Mouse (Mus musculus) lung, embryonic 15.5 days (tissue): ENCODE measurements around the gene Flnc. TPM values are rescaled to one million over a fixed set of nuclear protein-coding genes. Genes with fewer than 3 reads are reported as not detected.

Experiments used
- ATAC-seq: fragments of 200-750 bp; cut with Nextera tagmentation; 2 replicates; pipeline ENCODE4 v1.8.0; 2017; ENCODE audit warnings: moderate number of reproducible peaks, borderline replicate concordance; ENCODE audit not compliant: low FRiP score, low TSS enrichment; ENCODE audit errors: extremely low read depth
- H3K27ac ChIP-seq: fragments of 300-500 bp; sonication (generic); 2 replicates; pipeline ENCODE4 v1.5.1; 2015; ENCODE audit warnings: moderate library complexity, mild to moderate bottlenecking, inconsistent platforms
- H3K27me3 ChIP-seq: fragments of 300-500 bp; sonication (generic); 2 replicates; pipeline ENCODE4 v1.6.1; 2015; ENCODE audit warnings: inconsistent platforms
- H3K36me3 ChIP-seq: fragments of 300-500 bp; sonication (generic); 2 replicates; pipeline ENCODE4 v1.6.1; 2015; ENCODE audit warnings: inconsistent platforms
- H3K4me1 ChIP-seq: fragments of 300-500 bp; sonication (generic); 2 replicates; pipeline ENCODE4 v1.6.1; 2015; ENCODE audit warnings: inconsistent platforms
- H3K4me2 ChIP-seq: fragments of 300-500 bp; sonication (generic); 2 replicates; pipeline ENCODE4 v1.6.1; 2015; ENCODE audit warnings: inconsistent platforms, mild to moderate bottlenecking, moderate library complexity
- H3K4me3 ChIP-seq: fragments of 300-500 bp; sonication (generic); 2 replicates; pipeline ENCODE4 v1.5.1; 2015; ENCODE audit warnings: mild to moderate bottlenecking, inconsistent platforms
- H3K9ac ChIP-seq: fragments of 300-500 bp; sonication (generic); 2 replicates; pipeline ENCODE4 v1.6.1; 2015; ENCODE audit warnings: inconsistent platforms
- H3K9me3 ChIP-seq: fragments of 300-500 bp; sonication (generic); 2 replicates; pipeline ENCODE4 v1.6.1; 2016; ENCODE audit warnings: inconsistent platforms
- WGBS: fragments of 180-500 bp; shearing (Covaris S2); methylation state at CpG from one replicate; pipeline ENCODE4 v1.1.7; 2015; 5-methylcytosine and 5-hydroxymethylcytosine counted together
- polyA plus RNA-seq: library from polyadenylated mRNA; unstranded; fragments of >200 nt; fragmentation: Nextera tagmentation; extraction: Ambion mirVana; gene quantifications from 2 replicates; pipeline ENCODE4 v1.2.1, GENCODE M21; 2015

Flnc gene
- polyA plus RNA-seq, 1 experiment from 2014 or later: 6.7 TPM

DNA sequence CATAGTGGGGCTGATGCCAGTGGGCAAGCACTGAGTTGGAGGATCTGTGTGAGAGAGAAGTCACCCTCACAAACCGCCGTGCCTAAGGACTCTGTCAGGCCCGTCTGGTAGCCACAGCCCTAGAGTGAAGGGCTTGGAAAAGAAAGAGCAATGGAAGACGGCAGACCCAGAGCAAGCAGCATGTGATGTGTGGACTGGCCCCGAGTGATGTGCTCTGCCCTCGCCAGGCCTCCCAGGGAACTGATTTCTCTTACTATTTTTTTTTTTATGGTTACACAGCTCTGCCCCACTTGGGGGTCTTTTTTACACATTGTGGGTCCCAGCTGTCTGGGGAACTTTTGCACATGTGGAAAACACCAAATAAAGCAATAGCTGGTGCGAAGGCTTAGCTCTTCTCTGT lies 28.4 kb downstream of the Flnc start:
- 52% methylated on average over 7 of the region's 7 CpGs for WGBS
- Histone ChIP-seq H3K4me2 (no peak overlapping the region), H3K4me3 (no peak overlapping the region), H3K36me3 (no peaks in the 10 kb centered on the region), H3K27ac (no peak overlapping the region), H3K9me3 (no peaks in the 10 kb centered on the region), H3K27me3 (no peaks in the 10 kb centered on the region), H3K4me1 (no peaks in the 10 kb centered on the region), H3K9ac (no peak overlapping the region)
- ATAC-seq: no peak

DNA sequence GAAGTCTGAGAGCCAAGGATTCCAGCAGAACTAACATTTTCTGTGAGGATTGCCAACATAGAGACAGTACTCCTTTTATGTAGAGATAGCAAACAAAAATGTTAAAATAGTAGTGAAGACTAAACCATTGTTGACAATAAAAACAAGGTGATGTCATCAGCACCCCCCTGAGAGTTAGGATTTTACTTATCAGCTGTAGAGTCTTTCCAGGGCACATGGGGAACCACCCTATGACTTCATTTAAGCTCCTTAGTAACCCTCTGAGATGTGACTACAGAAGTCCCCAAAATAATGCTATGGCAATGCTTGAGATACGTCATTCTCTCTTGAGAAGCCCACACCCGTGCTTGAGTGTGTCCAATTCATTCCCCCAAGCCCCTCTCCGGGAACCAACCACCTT lies 30.3 kb downstream of the Flnc start:
- H3K4me1 ChIP-seq: peaks cover 2% of the 10 kb centered on the region; the same call in 1 of the 2 replicates
- no peak for ATAC-seq
- H3K36me3 ChIP-seq: no peaks in the 10 kb centered on the region
- H3K9me3 ChIP-seq: no peaks in the 10 kb centered on the region
- H3K4me2 ChIP-seq: no peak overlapping the region
- no peak overlapping the region for H3K4me3 ChIP-seq
- no peaks in the 10 kb centered on the region for H3K27me3 ChIP-seq
- no peak overlapping the region for H3K27ac ChIP-seq
- WGBS: 66% methylated on average over 3 of the region's 3 CpGs
- H3K9ac ChIP-seq: no peak overlapping the region

DNA sequence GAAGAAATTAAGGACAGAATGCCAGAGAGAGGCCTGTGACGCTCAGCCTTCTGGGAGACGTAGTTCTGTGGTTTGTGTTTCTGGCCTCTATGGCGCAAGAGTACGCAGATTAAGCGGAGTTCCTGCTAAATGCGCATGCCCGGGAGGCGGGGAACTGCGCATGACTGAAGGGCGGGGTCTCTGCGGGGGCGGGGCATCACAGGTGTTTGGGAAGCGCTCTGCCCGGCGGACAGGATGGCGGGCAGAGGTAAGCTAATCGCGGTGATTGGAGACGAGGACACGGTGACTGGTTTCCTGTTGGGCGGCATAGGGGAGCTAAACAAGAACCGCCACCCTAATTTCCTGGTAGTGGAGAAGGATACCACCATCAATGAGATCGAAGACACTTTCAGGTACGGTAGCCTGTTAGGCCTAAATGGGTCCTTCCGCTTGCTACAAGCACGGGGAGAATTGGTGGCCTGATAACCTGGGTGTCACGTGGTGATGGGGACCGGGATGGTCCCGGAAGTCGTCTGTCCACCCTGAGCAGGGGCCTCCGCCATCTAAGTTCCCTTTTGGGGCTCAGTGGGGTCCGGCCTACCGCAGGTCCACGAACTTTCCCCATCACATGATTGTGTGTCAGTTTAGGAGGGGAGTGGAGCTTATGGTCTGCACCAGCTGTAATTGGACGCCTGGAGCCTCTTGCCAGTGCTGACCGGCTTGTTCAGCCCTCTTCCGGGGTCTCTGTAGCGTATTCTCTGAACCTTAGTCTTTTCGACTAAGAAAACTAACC lies 34.7 kb downstream of the Flnc start, which contains the start of gene Atp6v1f:
TSS of gene Atp6v1f (plus strand) at position 136 of the 772 bp plus-strand sequence.
- Histone ChIP-seq H3K9ac (peak within 1 kb of the TSS; percentile 58), H3K4me1 (peaks cover 10% of the 10 kb centered on the region; the same call in 1 of the 2 replicates)
- under 1% methylated on average over 39 of the region's 39 CpGs for WGBS

GRCm38 (mm10) chr6:29468851-29469250 lies 35.8 kb downstream of the Flnc start:
- Histone ChIP-seq H3K27ac (no peak overlapping the region), H3K9ac (peak overlapping the region; percentile 58)
- ATAC-seq: no peak

More for the DNA sequence above, 34.7 kb downstream of the Flnc start, which contains the start of gene Atp6v1f:
- Histone ChIP-seq H3K9me3 (no peaks in the 10 kb centered on the region), H3K27ac (peak within 1 kb of the TSS; percentile 13; the same call in 1 of the 2 replicates), H3K27me3 (no peaks in the 10 kb centered on the region), H3K4me3 (peak within 1 kb of the TSS; percentile 76), H3K4me2 (peak within 1 kb of the TSS; percentile 80), H3K36me3 (peaks cover 8% of the 10 kb centered on the region)
- peak; percentile 94 for ATAC-seq

GRCm38 (mm10) chr6:29471137-29471536 lies 38.1 kb downstream of the Flnc start, which contains the start of gene Atp6v1fnb:
Atp6v1fnb (plus strand) TSS chr6:29471437.
- H3K27me3 ChIP-seq: no peaks in the 10 kb centered on the region
- H3K36me3 ChIP-seq: peaks cover 8% of the 10 kb centered on the region
- H3K9ac ChIP-seq: no peak within 1 kb of the TSS
- H3K27ac ChIP-seq: no peak within 1 kb of the TSS
- ATAC-seq: no peak
- 93% methylated on average over 4 of the region's 4 CpGs for WGBS
- peaks cover 16% of the 10 kb centered on the region for H3K4me1 ChIP-seq
- no peak within 1 kb of the TSS for H3K4me3 ChIP-seq
- no peak within 1 kb of the TSS for H3K4me2 ChIP-seq
- no peaks in the 10 kb centered on the region for H3K9me3 ChIP-seq

More at GRCm38 (mm10) chr6:29468851-29469250, 35.8 kb downstream of the Flnc start:
- peaks cover 10% of the 10 kb centered on the region; the same call in 1 of the 2 replicates for H3K4me1 ChIP-seq
- WGBS: 83% methylated on average over 3 of the region's 3 CpGs
- no peaks in the 10 kb centered on the region for H3K27me3 ChIP-seq
- peak overlapping the region; percentile 76 for H3K4me3 ChIP-seq
- H3K36me3 ChIP-seq: peaks cover 8% of the 10 kb centered on the region
- peak overlapping the region; percentile 80 for H3K4me2 ChIP-seq
- H3K9me3 ChIP-seq: no peaks in the 10 kb centered on the region

GRCm38 (mm10) chr6:29473941-29474691 lies 41.1 kb downstream of the Flnc start:
- Histone ChIP-seq H3K27me3 (no peaks in the 10 kb centered on the region), H3K4me3 (peak overlapping the region; percentile 44), H3K36me3 (peaks cover 8% of the 10 kb centered on the region), H3K9me3 (no peaks in the 10 kb centered on the region), H3K4me1 (peaks cover 7% of the 10 kb centered on the region), H3K9ac (peak overlapping the region; percentile 23; the same call in 1 of the 2 replicates), H3K27ac (no peak overlapping the region), H3K4me2 (peak overlapping the region; percentile 76)
- peak; percentile 94 for ATAC-seq
- WGBS: 2% methylated on average over 33 of the region's 33 CpGs

DNA sequence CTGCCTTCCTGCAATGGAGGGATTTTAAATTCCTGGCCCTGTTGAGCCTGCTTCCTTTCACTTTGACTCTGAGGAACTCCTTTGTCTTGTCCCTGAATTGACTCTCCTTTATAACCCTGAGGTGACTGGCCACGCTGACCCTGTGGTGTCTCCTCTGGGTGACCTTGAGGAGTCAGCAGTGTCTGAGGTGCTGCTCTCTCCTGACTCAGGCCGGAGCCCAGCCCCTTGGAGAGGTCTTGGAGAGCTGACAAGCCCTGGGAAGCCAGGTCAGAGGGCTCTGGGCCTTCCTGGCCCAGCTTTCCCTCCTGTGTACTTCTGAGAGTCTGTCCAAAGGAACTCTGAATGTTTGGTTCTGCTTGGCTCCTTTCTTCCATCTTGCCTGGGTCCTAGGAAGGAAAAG lies 41.7 kb downstream of the Flnc start:
- Histone ChIP-seq H3K4me1 (peaks cover 6% of the 10 kb centered on the region), H3K9me3 (no peaks in the 10 kb centered on the region), H3K4me2 (no peak overlapping the region), H3K27ac (no peak overlapping the region), H3K36me3 (peaks cover 8% of the 10 kb centered on the region), H3K9ac (no peak overlapping the region), H3K27me3 (no peaks in the 10 kb centered on the region), H3K4me3 (no peak overlapping the region)
- 58% methylated on average over 2 of the region's 2 CpGs for WGBS
- ATAC-seq: no peak

DNA sequence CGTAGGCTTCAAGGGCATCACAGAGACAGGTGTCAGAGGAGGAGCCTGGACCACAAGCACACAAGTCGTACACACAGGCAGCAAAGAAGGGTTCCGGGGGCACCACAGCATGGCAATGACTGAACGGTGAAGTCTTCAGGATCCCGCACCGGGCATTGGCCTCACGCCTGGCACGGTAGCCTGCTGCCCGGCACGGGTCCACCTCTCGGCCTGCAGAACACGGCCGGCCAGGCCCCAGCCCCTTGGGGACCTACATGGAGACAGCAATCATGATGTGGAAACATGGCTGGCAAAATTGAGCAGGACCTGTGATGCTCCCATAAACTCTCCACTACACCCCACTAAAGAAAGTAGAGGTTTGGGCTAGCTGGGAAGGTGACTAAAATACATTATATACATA lies 49.6 kb downstream of the Flnc start:
- Histone ChIP-seq H3K9ac (no peak overlapping the region), H3K27me3 (no peaks in the 10 kb centered on the region), H3K4me2 (no peak overlapping the region), H3K9me3 (no peaks in the 10 kb centered on the region), H3K4me1 (no peaks in the 10 kb centered on the region; the same call in 1 of the 2 replicates), H3K36me3 (no peaks in the 10 kb centered on the region), H3K27ac (no peak overlapping the region), H3K4me3 (no peak overlapping the region)
- ATAC-seq: no peak
- WGBS: 95% methylated on average over 13 of the region's 13 CpGs

GRCm38 (mm10) chr6:29484716-29485559 lies 51.9 kb downstream of the Flnc start:
- Histone ChIP-seq H3K9me3 (no peaks in the 10 kb centered on the region), H3K4me2 (peak overlapping the region; percentile 87), H3K9ac (peak overlapping the region; percentile 33; the same call in 1 of the 2 replicates), H3K4me3 (peak overlapping the region; percentile 42), H3K4me1 (no peaks in the 10 kb centered on the region; the same call in 1 of the 2 replicates), H3K36me3 (no peaks in the 10 kb centered on the region), H3K27me3 (no peaks in the 10 kb centered on the region), H3K27ac (no peak overlapping the region)
- ATAC-seq: peak; percentile 50
- WGBS: 7% methylated on average over 26 of the region's 26 CpGs

DNA sequence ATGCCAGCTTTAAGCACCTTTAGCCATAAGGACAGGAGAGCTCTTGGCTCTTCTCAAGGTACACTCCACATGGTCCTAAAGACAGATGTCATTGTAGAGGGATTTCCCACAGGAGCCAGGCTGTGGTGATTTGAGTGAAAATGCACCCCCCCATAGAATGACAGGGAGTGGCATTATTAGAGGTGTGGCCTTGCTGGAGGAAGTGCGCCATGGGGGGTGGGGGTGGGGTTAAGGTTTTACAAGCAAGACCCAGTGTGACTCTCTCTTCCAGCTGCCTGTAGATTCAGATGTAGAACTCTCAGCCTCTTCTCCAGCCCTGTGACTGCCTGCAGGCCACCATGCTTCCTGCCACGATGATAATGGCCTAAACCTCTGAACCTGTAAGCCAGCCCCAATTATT lies 52.9 kb downstream of the Flnc start:
- no peak for ATAC-seq
- H3K9ac ChIP-seq: no peak overlapping the region
- H3K27ac ChIP-seq: no peak overlapping the region
- H3K27me3 ChIP-seq: no peaks in the 10 kb centered on the region
- H3K4me2 ChIP-seq: no peak overlapping the region
- H3K9me3 ChIP-seq: no peaks in the 10 kb centered on the region
- H3K36me3 ChIP-seq: no peaks in the 10 kb centered on the region
- H3K4me3 ChIP-seq: no peak overlapping the region
- H3K4me1 ChIP-seq: no peaks in the 10 kb centered on the region; the same call in 1 of the 2 replicates
- WGBS: 48% methylated on average over 2 of the region's 2 CpGs

DNA sequence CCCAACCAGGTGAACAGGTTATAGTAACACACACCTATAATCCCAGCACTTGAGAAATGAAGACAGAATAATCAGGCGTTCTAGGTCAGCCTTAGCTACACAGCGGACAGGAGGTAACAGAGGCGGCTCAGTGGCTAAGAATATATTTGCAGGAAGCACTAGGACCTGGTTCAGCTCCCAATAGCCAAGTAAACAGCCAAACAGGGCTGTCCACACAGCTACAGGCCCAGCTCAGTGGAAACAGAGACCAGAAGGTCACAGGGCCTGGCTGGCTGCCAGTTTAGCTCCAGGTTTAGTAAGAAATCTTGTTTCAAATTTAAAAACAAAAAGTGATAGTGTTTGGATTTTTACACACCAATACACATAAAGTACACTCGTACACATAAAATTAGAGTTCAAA lies 61.0 kb downstream of the Flnc start:
- Histone ChIP-seq H3K4me1 (no peaks in the 10 kb centered on the region), H3K27ac (no peak overlapping the region), H3K4me3 (no peak overlapping the region), H3K27me3 (peaks cover 16% of the 10 kb centered on the region), H3K9me3 (no peaks in the 10 kb centered on the region), H3K4me2 (no peak overlapping the region), H3K36me3 (peaks cover 2% of the 10 kb centered on the region; the same call in 1 of the 2 replicates), H3K9ac (no peak overlapping the region)
- WGBS: 79% methylated on average over 4 of the region's 4 CpGs
- no peak for ATAC-seq
